Mouse (Mus musculus) forebrain, embryonic 16.5 days (tissue): ENCODE data around the gene Tnk2. TPM values are rescaled to one million over a fixed set of nuclear protein-coding genes. Genes with fewer than 3 reads are reported as not detected.

ENCODE experiments used
- ATAC-seq: fragments of 200-750 bp; cut with Nextera tagmentation; 2 replicates; pipeline ENCODE4 v1.8.0; 2017; ENCODE audit warnings: mild to moderate bottlenecking, moderate library complexity
- H3K27ac ChIP-seq: fragments of 300-500 bp; sonication (generic); 2 replicates; pipeline ENCODE4 v1.5.1; 2014; ENCODE audit warnings: low read length, control low read depth
- H3K27me3 ChIP-seq: fragments of 300-500 bp; sonication (generic); replicated peaks from 2 replicates; pipeline ENCODE4 v1.6.1; 2014; ENCODE audit warnings: low read length; ENCODE audit not compliant: control insufficient read depth, insufficient read depth
- H3K36me3 ChIP-seq: fragments of 300-500 bp; sonication (generic); 2 replicates; pipeline ENCODE4 v1.6.1; 2014; ENCODE audit not compliant: control insufficient read depth, insufficient read depth
- H3K4me1 ChIP-seq: fragments of 300-500 bp; sonication (generic); replicated peaks from 2 replicates; pipeline ENCODE4 v1.6.1; 2014; ENCODE audit warnings: low read length; ENCODE audit not compliant: control insufficient read depth, insufficient read depth
- H3K4me2 ChIP-seq: fragments of 300-500 bp; sonication (generic); 2 replicates; pipeline ENCODE4 v1.6.1; 2014; ENCODE audit warnings: mild to moderate bottlenecking, low read length, control low read depth
- H3K4me3 ChIP-seq: fragments of 300-500 bp; sonication (generic); replicated peaks from 2 replicates; pipeline ENCODE4 v1.5.1; 2014; ENCODE audit warnings: mild to moderate bottlenecking, low read length, control low read depth
- H3K9ac ChIP-seq: fragments of 300-500 bp; sonication (generic); replicated peaks from 2 replicates; pipeline ENCODE4 v1.6.1; 2014; ENCODE audit warnings: low read depth, low read length, control low read depth
- H3K9me3 ChIP-seq: fragments of 300-500 bp; sonication (generic); 2 replicates; pipeline ENCODE4 v1.6.1; 2016; ENCODE audit warnings: low read length; ENCODE audit not compliant: control insufficient read depth
- WGBS: fragments of 180-500 bp; shearing (Covaris S2); extraction: QIAGEN DNeasy Blood & Tissue Kit; methylation state at CpG from one replicate; pipeline ENCODE4 v1.1.7; 2014; 5-methylcytosine and 5-hydroxymethylcytosine counted together
- polyA plus RNA-seq: library from polyadenylated mRNA; unstranded; fragments of >200 nt; fragmentation: Nextera tagmentation; extraction: Ambion mirVana; gene quantifications from 2 replicates; pipeline ENCODE4 v1.2.1, GENCODE M21; 2015

Gene Tnk2
- polyA plus RNA-seq, 1 experiment from 2014 or later, result 21.9 TPM

GRCm38 (mm10) chr16:32710426-32711070 is 66.9 kb downstream of the Tnk2 start:
- Histone ChIP-seq H3K4me3 (no peak overlapping the region), H3K4me2 (no peak overlapping the region), H3K27me3 (no peaks in the 10 kb centered on the region), H3K27ac (no peak overlapping the region), H3K9ac (no peak overlapping the region), H3K36me3 (no peaks in the 10 kb centered on the region), H3K4me1 (no peaks in the 10 kb centered on the region), H3K9me3 (no peaks in the 10 kb centered on the region)
- no peak for ATAC-seq
- 84% methylated on average over 14 of the region's 14 CpGs for WGBS

- no peak for ATAC-seq
- no peaks in the 10 kb centered on the region for H3K36me3 ChIP-seq
- no peak overlapping the region for H3K4me2 ChIP-seq
- H3K4me1 ChIP-seq, result no peaks in the 10 kb centered on the region
- H3K9ac ChIP-seq, result no peak overlapping the region
- no peaks in the 10 kb centered on the region for H3K27me3 ChIP-seq
- H3K9me3 ChIP-seq, result no peaks in the 10 kb centered on the region
- WGBS, result 86% methylated on average over 11 of the region's 11 CpGs
- H3K4me3 ChIP-seq, result no peak overlapping the region
- H3K27ac ChIP-seq, result no peak overlapping the region
These were observed 68.5 kb downstream of the Tnk2 start for GRCm38 (mm10) chr16:32712202-32712601.

- WGBS, result 57% methylated on average over 6 of the region's 6 CpGs
- H3K4me3 ChIP-seq, result no peak overlapping the region
- no peaks in the 10 kb centered on the region for H3K9me3 ChIP-seq
- no peaks in the 10 kb centered on the region for H3K4me1 ChIP-seq
- H3K9ac ChIP-seq, result no peak overlapping the region
- H3K27ac ChIP-seq, result no peak overlapping the region
- H3K27me3 ChIP-seq, result no peaks in the 10 kb centered on the region
- ATAC-seq, result no peak
- H3K36me3 ChIP-seq, result no peaks in the 10 kb centered on the region
- no peak overlapping the region for H3K4me2 ChIP-seq
These were observed 69.9 kb downstream of the Tnk2 start for GRCm38 (mm10) chr16:32713556-32713955.

- 28% methylated on average over 13 of the region's 13 CpGs for WGBS
- H3K27ac ChIP-seq, result no peak overlapping the region
- no peaks in the 10 kb centered on the region for H3K4me1 ChIP-seq
- no peak overlapping the region for H3K4me2 ChIP-seq
- no peak overlapping the region for H3K4me3 ChIP-seq
- no peaks in the 10 kb centered on the region for H3K36me3 ChIP-seq
- no peaks in the 10 kb centered on the region for H3K9me3 ChIP-seq
- no peaks in the 10 kb centered on the region for H3K27me3 ChIP-seq
- H3K9ac ChIP-seq, result no peak overlapping the region
- no peak for ATAC-seq
These were observed 71.7 kb downstream of the Tnk2 start for GRCm38 (mm10) chr16:32715364-32715763.

GRCm38 (mm10) chr16:32723163-32723562 is 79.5 kb downstream of the Tnk2 start:
- no peak overlapping the region for H3K4me3 ChIP-seq
- no peak overlapping the region for H3K9ac ChIP-seq
- H3K4me2 ChIP-seq, result no peak overlapping the region
- no peaks in the 10 kb centered on the region for H3K4me1 ChIP-seq
- no peaks in the 10 kb centered on the region for H3K9me3 ChIP-seq
- 83% methylated on average over 7 of the region's 7 CpGs for WGBS
- H3K27ac ChIP-seq, result no peak overlapping the region
- no peaks in the 10 kb centered on the region for H3K27me3 ChIP-seq
- ATAC-seq, result no peak
- H3K36me3 ChIP-seq, result no peaks in the 10 kb centered on the region

GRCm38 (mm10) chr16:32723767-32724166 is 80.1 kb downstream of the Tnk2 start:
- Histone ChIP-seq H3K27ac (no peak overlapping the region), H3K9ac (no peak overlapping the region), H3K9me3 (no peaks in the 10 kb centered on the region), H3K36me3 (no peaks in the 10 kb centered on the region), H3K4me2 (no peak overlapping the region), H3K4me1 (no peaks in the 10 kb centered on the region), H3K4me3 (no peak overlapping the region), H3K27me3 (no peaks in the 10 kb centered on the region)
- WGBS, result 89% methylated on average over 4 of the region's 4 CpGs
- ATAC-seq, result no peak

GRCm38 (mm10) chr16:32724259-32724658 is 80.6 kb downstream of the Tnk2 start:
- ATAC-seq, result no peak

GRCm38 (mm10) chr16:32726501-32726900 is 82.8 kb downstream of the Tnk2 start:
- no peak for ATAC-seq
- H3K4me3 ChIP-seq, result no peak overlapping the region
- H3K4me1 ChIP-seq, result no peaks in the 10 kb centered on the region
- H3K27ac ChIP-seq, result no peak overlapping the region
- H3K4me2 ChIP-seq, result no peak overlapping the region
- H3K36me3 ChIP-seq, result no peaks in the 10 kb centered on the region
- H3K9ac ChIP-seq, result no peak overlapping the region
- no peaks in the 10 kb centered on the region for H3K27me3 ChIP-seq
- no peaks in the 10 kb centered on the region for H3K9me3 ChIP-seq

More at GRCm38 (mm10) chr16:32724259-32724658, 80.6 kb downstream of the Tnk2 start:
- H3K9ac ChIP-seq, result no peak overlapping the region
- 96% methylated on average over 2 of the region's 2 CpGs for WGBS
- H3K27ac ChIP-seq, result no peak overlapping the region
- H3K4me1 ChIP-seq, result no peaks in the 10 kb centered on the region
- no peaks in the 10 kb centered on the region for H3K36me3 ChIP-seq
- no peak overlapping the region for H3K4me3 ChIP-seq
- H3K27me3 ChIP-seq, result no peaks in the 10 kb centered on the region
- no peaks in the 10 kb centered on the region for H3K9me3 ChIP-seq
- H3K4me2 ChIP-seq, result no peak overlapping the region

GRCm38 (mm10) chr16:32728240-32728639 is 84.6 kb downstream of the Tnk2 start:
- H3K4me2 ChIP-seq, result no peak overlapping the region
- H3K9ac ChIP-seq, result no peak overlapping the region

GRCm38 (mm10) chr16:32728730-32729129 is 85.1 kb downstream of the Tnk2 start:
- no peak overlapping the region for H3K9ac ChIP-seq
- H3K9me3 ChIP-seq, result peaks cover 4% of the 10 kb centered on the region
- H3K4me2 ChIP-seq, result no peak overlapping the region
- H3K4me1 ChIP-seq, result no peaks in the 10 kb centered on the region
- H3K4me3 ChIP-seq, result no peak overlapping the region
- H3K36me3 ChIP-seq, result no peaks in the 10 kb centered on the region
- ATAC-seq, result no peak
- no peaks in the 10 kb centered on the region for H3K27me3 ChIP-seq
- WGBS, result 84% methylated on average over 1 of the region's 1 CpGs
- no peak overlapping the region for H3K27ac ChIP-seq

More at GRCm38 (mm10) chr16:32728240-32728639, 84.6 kb downstream of the Tnk2 start:
- H3K4me3 ChIP-seq, result no peak overlapping the region
- ATAC-seq, result no peak
- H3K36me3 ChIP-seq, result no peaks in the 10 kb centered on the region
- H3K4me1 ChIP-seq, result no peaks in the 10 kb centered on the region
- H3K27ac ChIP-seq, result no peak overlapping the region
- H3K27me3 ChIP-seq, result no peaks in the 10 kb centered on the region
- no peaks in the 10 kb centered on the region; the same call in 1 of the 2 replicates for H3K9me3 ChIP-seq
